Mouse (Mus musculus): ENCODE data around the gene Gstp2.
A peak's percentile ranks its signal among the peaks of the same experiment; 100 is the strongest.

Gene Gstp2

GRCm38 (mm10) chr19:4013066-4013465 lies 32.8 kb downstream of the Gstp2 start:
- no peak for DNase-seq (ENCODE audit: low read depth, low spot score)

- DNase-seq (ENCODE audit: low read depth, low spot score), result peak; percentile 99
Measured at GRCm38 (mm10) chr19:4012432-4013022, 33.3 kb downstream of the Gstp2 start, which contains the start of gene Ndufv1. TSS of gene Ndufv1 (minus strand) at chr19:4012806.

GRCm38 (mm10) chr19:4011086-4011485 lies 34.7 kb downstream of the Gstp2 start:
- no peak for DNase-seq (ENCODE audit: low read depth, low spot score)

- DNase-seq (ENCODE audit: low read depth, low spot score), result no peak
Measured at GRCm38 (mm10) chr19:4005971-4006370, 39.9 kb downstream of the Gstp2 start.

GRCm38 (mm10) chr19:4005091-4005490 lies 40.7 kb downstream of the Gstp2 start:
- DNase-seq (ENCODE audit: low read depth, low spot score), result no peak

- DNase-seq (ENCODE audit: low read depth, low spot score), result no peak
Measured at GRCm38 (mm10) chr19:4004331-4004730, 41.5 kb downstream of the Gstp2 start.

GRCm38 (mm10) chr19:4003641-4004040 lies 42.2 kb downstream of the Gstp2 start:
- DNase-seq (ENCODE audit: low read depth, low spot score), result no peak

- DNase-seq (ENCODE audit: low read depth, low spot score), result no peak
Measured at GRCm38 (mm10) chr19:4003112-4003511, 42.7 kb downstream of the Gstp2 start, which contains the start of gene Doc2g. TSS of gene Doc2g (plus strand) at chr19:4003313.

GRCm38 (mm10) chr19:4001752-4002151 lies 44.1 kb downstream of the Gstp2 start:
- no peak for DNase-seq (ENCODE audit: low read depth, low spot score)

- no peak for DNase-seq (ENCODE audit: low read depth, low spot score)
Measured at GRCm38 (mm10) chr19:4000949-4001525, 44.8 kb downstream of the Gstp2 start.

GRCm38 (mm10) chr19:4000119-4000900 lies 45.5 kb downstream of the Gstp2 start, which contains the start of the genes Nudt8 and Gm49405:
TSS of gene Nudt8 (plus strand) at chr19:4000580.
TSS of gene Gm49405 (plus strand) at chr19:4000626.
- DNase-seq (ENCODE audit: low read depth, low spot score), result peak; percentile 97

GRCm38 (mm10) chr19:3999121-3999730 lies 46.6 kb downstream of the Gstp2 start:
- DNase-seq (ENCODE audit: low read depth, low spot score), result no peak

- DNase-seq (ENCODE audit: low read depth, low spot score), result no peak
Measured at GRCm38 (mm10) chr19:3998335-3998734, 47.5 kb downstream of the Gstp2 start.

GRCm38 (mm10) chr19:3997231-3997630 lies 48.6 kb downstream of the Gstp2 start:
- no peak for DNase-seq (ENCODE audit: low read depth, low spot score)

GRCm38 (mm10) chr19:3996747-3997146 lies 49.1 kb downstream of the Gstp2 start:
- no peak for DNase-seq (ENCODE audit: low read depth, low spot score)

- DNase-seq (ENCODE audit: low read depth, low spot score), result no peak
Measured at GRCm38 (mm10) chr19:3996106-3996505, 49.7 kb downstream of the Gstp2 start.

- no peak for DNase-seq (ENCODE audit: low read depth, low spot score)
Measured at GRCm38 (mm10) chr19:3995505-3995904, 50.3 kb downstream of the Gstp2 start.

GRCm38 (mm10) chr19:3994932-3995331 lies 50.9 kb downstream of the Gstp2 start:
- no peak for DNase-seq (ENCODE audit: low read depth, low spot score)

GRCm38 (mm10) chr19:3992416-3992815 lies 53.4 kb downstream of the Gstp2 start, which contains the start of gene Tbx10:
TSS of gene Tbx10 (plus strand) at chr19:3992752.
- DNase-seq (ENCODE audit: low read depth, low spot score), result no peak

- no peak for DNase-seq (ENCODE audit: low read depth, low spot score)
Measured at GRCm38 (mm10) chr19:3991966-3992365, 53.9 kb downstream of the Gstp2 start.

- DNase-seq (ENCODE audit: low read depth, low spot score), result no peak
Measured at GRCm38 (mm10) chr19:3991562-3991961, 54.3 kb downstream of the Gstp2 start.

- DNase-seq (ENCODE audit: low read depth, low spot score), result no peak
Measured at GRCm38 (mm10) chr19:3990804-3991203, 55.0 kb downstream of the Gstp2 start.
